Mouse (Mus musculus): Measurements from ENCODE around the gene Rad23a.

- TF ChIP-seq CTCF (IDR thresholded peaks at IDR 0.05; ENCODE audit: control insufficient read depth, insufficient read depth, insufficient read length) (no peak), MYOG (IDR thresholded peaks at IDR 0.05; ENCODE audit: control insufficient read depth, extremely low read depth, insufficient read length) (no peak), USF1 (IDR thresholded peaks at IDR 0.05; ENCODE audit: low read depth) (no peak), MAX (IDR thresholded peaks at IDR 0.05) (no peak), FOSL1 (IDR thresholded peaks at IDR 0.05; ENCODE audit: insufficient read depth, low read length, poor library complexity, severe bottlenecking) (no peak), CEBPB (IDR thresholded peaks at IDR 0.05; ENCODE audit: low read depth) (no peak), MYOD1 (IDR thresholded peaks at IDR 0.05; ENCODE audit: control insufficient read depth, insufficient read length, low read depth) (no peak)
These were observed 26.6 kb downstream of the Rad23a start for GRCm38 (mm10) chr8:84813830-84814229.

Measured in C2C12 (cell line).